Mouse (Mus musculus) limb, embryonic 14.5 days (tissue): ENCODE measurements around the gene Mtg1. TPM values are rescaled to one million over a fixed set of nuclear protein-coding genes. Genes with fewer than 3 reads are reported as not detected.
"Not testable (repeated sequence)": the region's sequence is repeated elsewhere in the genome, so short reads cannot be mapped to it uniquely, and the experiment has no call there.

Experiments
- ATAC-seq: fragments of 200-750 bp; cut with Nextera tagmentation; 2 replicates; pipeline ENCODE4 v1.8.0; 2017; ENCODE audit warnings: low read depth, moderate number of reproducible peaks, moderate TSS enrichment; ENCODE audit not compliant: low FRiP score
- DNase-seq: peaks from one replicate; pipeline ENCODE4 v3.0.0-alpha.2; 2015; ENCODE audit warnings: low spot score
- H3K27ac ChIP-seq: fragments of 300-500 bp; sonication (generic); replicated peaks from 2 replicates; pipeline ENCODE4 v1.5.1; 2014; ENCODE audit warnings: low read depth, mild to moderate bottlenecking, low read length, moderate library complexity, mixed read lengths
- H3K27me3 ChIP-seq: fragments of 300-500 bp; sonication (generic); 2 replicates; pipeline ENCODE4 v1.6.1; 2014; ENCODE audit warnings: low read length, mixed read lengths; ENCODE audit not compliant: control insufficient read depth, insufficient read depth
- H3K36me3 ChIP-seq: fragments of 300-500 bp; sonication (generic); 2 replicates; pipeline ENCODE4 v1.6.1; 2014; ENCODE audit warnings: mild to moderate bottlenecking, low read length, moderate library complexity, mixed read lengths; ENCODE audit not compliant: control insufficient read depth, insufficient read depth
- H3K4me1 ChIP-seq: fragments of 300-500 bp; sonication (generic); 2 replicates; pipeline ENCODE4 v1.6.1; 2014; ENCODE audit warnings: antibody characterized with exemption, low read length, mixed read lengths; ENCODE audit not compliant: control insufficient read depth, insufficient read depth
- H3K4me2 ChIP-seq: fragments of 300-500 bp; sonication (generic); replicated peaks from 2 replicates; pipeline ENCODE4 v1.6.1; 2014; ENCODE audit warnings: low read depth, mild to moderate bottlenecking, low read length, moderate library complexity; ENCODE audit not compliant: severe bottlenecking
- H3K4me3 ChIP-seq: fragments of 300-500 bp; sonication (generic); replicated peaks from 2 replicates; pipeline ENCODE4 v1.5.1; 2014; ENCODE audit warnings: low read length
- H3K9ac ChIP-seq: fragments of 300-500 bp; sonication (generic); 2 replicates; pipeline ENCODE4 v1.6.1; 2014; ENCODE audit warnings: mild to moderate bottlenecking, low read depth, low read length, moderate library complexity; ENCODE audit not compliant: severe bottlenecking
- H3K9me3 ChIP-seq: fragments of 300-500 bp; sonication (generic); 2 replicates; pipeline ENCODE4 v1.6.1; 2016; ENCODE audit warnings: low read length; ENCODE audit not compliant: control insufficient read depth
- POLR2A ChIP-seq: fragments of 200-500 bp; IDR thresholded peaks from 2 replicates; pipeline ENCODE4 v1.8.0; 2012; ENCODE audit warnings: inconsistent platforms, mild to moderate bottlenecking, moderate library complexity, borderline replicate concordance; ENCODE audit not compliant: insufficient read depth, insufficient read length; ENCODE audit errors: extremely low read depth
- WGBS: fragments of 180-500 bp; shearing (Covaris S2); extraction: QIAGEN DNeasy Blood & Tissue Kit; methylation state at CpG from one replicate; pipeline ENCODE4 v1.1.7; 2014; 5-methylcytosine and 5-hydroxymethylcytosine counted together
- polyA plus RNA-seq, 2 experiments: library from polyadenylated mRNA; depleted of rRNA in 1 of 2; stranded (reverse) in 1 of 2; unstranded in 1 of 2; fragments of >200 nt; fragmentation: Nextera tagmentation in 1 of 2; extraction: Ambion mirVana in 1 of 2; gene quantifications; 2 replicates each; pipeline versions ENCODE4 v1.2.1 to v1.2.3; 2012 to 2014

Gene Mtg1
- polyA plus RNA-seq, 2 experiments: 26.5 to 28.4 TPM

DNA sequence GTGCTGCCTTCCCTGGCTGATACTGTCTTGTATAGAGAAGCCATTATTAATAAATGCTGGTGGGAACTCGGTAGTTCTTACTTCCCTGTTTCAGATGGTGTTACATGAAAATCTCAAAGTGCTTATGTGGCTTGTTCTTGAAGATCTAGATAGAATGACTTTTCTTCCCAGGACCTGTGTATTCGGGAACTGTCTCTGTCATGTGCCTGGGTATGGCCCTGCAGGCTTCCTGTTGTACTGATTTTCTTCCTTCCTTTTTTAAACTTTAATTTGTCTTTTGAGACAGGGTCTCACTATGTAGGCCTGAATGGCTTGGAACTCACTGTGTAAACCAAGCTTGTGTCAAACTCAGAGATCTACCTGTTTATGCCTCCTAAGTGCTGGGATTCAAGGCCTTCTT is 9.5 kb upstream of the Mtg1 start:
- peaks cover 5% of the 10 kb centered on the region; the same call in 1 of the 2 replicates for H3K4me1 ChIP-seq
- DNase-seq: no peak

DNA sequence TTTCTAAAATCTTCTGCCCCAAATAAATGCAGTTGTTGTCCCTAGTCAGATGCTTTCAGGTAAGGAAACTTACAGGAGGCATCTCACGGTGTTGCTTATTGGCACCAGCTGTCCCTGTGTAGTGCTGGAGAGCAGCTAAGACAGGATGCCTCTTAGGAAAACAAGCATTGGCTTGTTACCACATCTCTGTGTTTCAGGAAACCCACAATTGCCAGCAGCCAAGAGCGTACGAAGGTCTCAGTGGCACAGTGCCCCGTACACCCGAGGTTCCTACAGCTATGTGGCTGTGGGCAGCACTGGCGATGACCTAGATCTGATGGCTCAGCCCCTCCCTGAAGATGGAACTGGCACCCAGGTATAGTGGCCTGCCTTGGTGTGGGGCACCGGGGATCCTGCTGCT is 5.2 kb upstream of the Mtg1 start:
- 96% methylated on average over 7 of the region's 7 CpGs for WGBS
- not testable (repeated sequence) for H3K9ac ChIP-seq, H3K9me3 ChIP-seq, DNase-seq, H3K4me2 ChIP-seq, H3K4me1 ChIP-seq, H3K27me3 ChIP-seq, H3K27ac ChIP-seq, H3K4me3 ChIP-seq, ATAC-seq
- peaks cover 26% of the 10 kb centered on the region for H3K36me3 ChIP-seq

More for the DNA sequence above, 9.5 kb upstream of the Mtg1 start:
- H3K9ac ChIP-seq: no peak overlapping the region
- H3K4me3 ChIP-seq: no peak overlapping the region
- no peak overlapping the region for H3K27ac ChIP-seq
- H3K9me3 ChIP-seq: no peaks in the 10 kb centered on the region
- no peak for ATAC-seq
- WGBS: 87% methylated on average over 2 of the region's 2 CpGs
- H3K4me2 ChIP-seq: no peak overlapping the region
- H3K27me3 ChIP-seq: no peaks in the 10 kb centered on the region
- TF ChIP-seq POLR2A: no peak
- peaks cover 13% of the 10 kb centered on the region for H3K36me3 ChIP-seq

DNA sequence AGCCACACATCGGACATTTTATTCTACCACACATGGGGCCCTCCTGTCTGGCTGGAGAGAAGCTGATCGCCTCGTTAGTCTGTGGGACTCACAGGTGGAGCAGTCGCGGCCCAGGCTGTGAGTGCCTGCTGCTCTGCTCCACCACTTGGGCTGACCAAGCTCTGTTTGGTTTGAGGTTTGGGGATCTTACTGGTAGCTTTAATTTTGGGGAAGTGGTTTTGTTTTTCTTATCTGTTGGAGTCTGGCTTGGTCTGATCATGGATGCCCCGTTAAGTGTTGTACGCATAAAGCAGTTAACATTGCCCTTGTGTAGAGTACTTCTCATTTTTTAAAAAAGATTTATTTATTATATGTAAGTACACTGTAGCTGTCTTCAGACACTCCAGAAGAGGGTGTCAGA is 3.3 kb upstream of the Mtg1 start:
- H3K9ac ChIP-seq, H3K4me3 ChIP-seq, H3K9me3 ChIP-seq, H3K4me1 ChIP-seq, H3K4me2 ChIP-seq, DNase-seq, H3K27me3 ChIP-seq, H3K27ac ChIP-seq, ATAC-seq: not testable (repeated sequence)
- H3K36me3 ChIP-seq: peaks cover 26% of the 10 kb centered on the region
- WGBS: 91% methylated on average over 3 of the region's 7 CpGs

GRCm38 (mm10) chr7:140135106-140135770 is 2.1 kb upstream of the Mtg1 start:
- no peak for DNase-seq
- Histone ChIP-seq H3K4me3 (no peak overlapping the region), H3K9ac (no peak overlapping the region), H3K9me3 (no peaks in the 10 kb centered on the region), H3K27ac (no peak overlapping the region), H3K4me2 (no peak overlapping the region), H3K27me3 (no peaks in the 10 kb centered on the region), H3K4me1 (no peaks in the 10 kb centered on the region), H3K36me3 (peaks cover 17% of the 10 kb centered on the region)
- no peak for TF ChIP-seq POLR2A
- WGBS: 87% methylated on average over 5 of the region's 5 CpGs
- ATAC-seq: no peak

- Histone ChIP-seq H3K4me3 (peak overlapping the region; percentile 64), H3K9ac (peak overlapping the region; percentile 81), H3K36me3 (peaks cover 12% of the 10 kb centered on the region), H3K4me1 (no peaks in the 10 kb centered on the region), H3K9me3 (no peaks in the 10 kb centered on the region), H3K4me2 (peak overlapping the region; percentile 67), H3K27ac (peak overlapping the region; percentile 73), H3K27me3 (no peaks in the 10 kb centered on the region)
- ATAC-seq (no peak), DNase-seq (no peak)
- 0% methylated on average over 8 of the region's 8 CpGs for WGBS
- TF ChIP-seq POLR2A: no peak
Observed at GRCm38 (mm10) chr7:140138021-140138310, 602 bp downstream of the Mtg1 start.

DNA sequence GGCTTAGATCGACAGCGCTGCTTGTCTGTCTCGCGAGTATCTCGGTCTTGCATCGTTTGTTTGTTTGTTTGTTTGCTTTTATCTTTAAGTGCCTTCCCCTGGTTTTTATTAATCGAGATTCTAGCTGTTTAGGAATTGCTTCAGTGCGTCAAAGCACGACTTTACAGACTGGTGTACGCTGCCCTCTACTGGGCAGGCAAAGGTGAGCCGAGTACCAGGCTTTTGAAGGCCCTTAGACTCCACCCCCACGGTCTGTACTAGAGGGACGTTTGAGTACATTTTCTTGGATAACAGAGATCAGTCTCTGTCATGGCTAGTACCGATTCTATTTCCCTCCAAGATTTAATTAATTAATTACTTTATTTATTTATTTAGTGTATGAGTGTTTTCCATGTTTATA is 4.0 kb downstream of the Mtg1 start:
- Histone ChIP-seq H3K9ac (no peak overlapping the region), H3K36me3 (0 out of 2 replicates have a peak, but pooled peaks cover 4% of the 10 kb centered on the region), H3K27me3 (no peaks in the 10 kb centered on the region), H3K4me2 (no peak overlapping the region), H3K4me3 (no peak overlapping the region), H3K9me3 (no peaks in the 10 kb centered on the region), H3K4me1 (no peaks in the 10 kb centered on the region), H3K27ac (no peak overlapping the region)
- WGBS: 4% methylated on average over 14 of the region's 14 CpGs
- no peak for ATAC-seq
- TF ChIP-seq POLR2A: no peak
- peak; percentile 73 for DNase-seq
